Mouse (Mus musculus): ENCODE measurements around the gene Adarb2. TPM values are rescaled to one million over a fixed set of nuclear protein-coding genes. Genes with fewer than 3 reads are reported as not detected.

Adarb2 gene
- polyA plus RNA-seq, 1 experiment = not detected

GRCm38 (mm10) chr13:8248016-8248667, 45.5 kb downstream of the Adarb2 start:
- TF ChIP-seq POLR2A (IDR thresholded peaks at IDR 0.05; ENCODE audit: borderline replicate concordance, control insufficient read depth, low read depth, low read length) (no peak), CTCF (IDR thresholded peaks at IDR 0.05; ENCODE audit: control insufficient read depth, insufficient read depth, low read length) (no peak)
- H3K4me1 ChIP-seq (ENCODE audit: control insufficient read depth, insufficient read depth, low read length) = no peaks in the 10 kb centered on the region
- H3K27ac ChIP-seq (ENCODE audit: control insufficient read depth, insufficient read depth, low read depth, low read length, poor library complexity) = no peak overlapping the region
- H3K4me3 ChIP-seq (replicated peaks; ENCODE audit: control insufficient read depth, low read depth, low read length) = no peak overlapping the region
- 77% methylated on average over 5 of the region's 5 CpGs for WGBS

- Histone ChIP-seq H3K4me3 (replicated peaks; ENCODE audit: control insufficient read depth, low read depth, low read length) (no peak overlapping the region), H3K4me1 (ENCODE audit: control insufficient read depth, insufficient read depth, low read length) (no peaks in the 10 kb centered on the region), H3K27ac (ENCODE audit: control insufficient read depth, insufficient read depth, low read depth, low read length, poor library complexity) (no peak overlapping the region)
- TF ChIP-seq POLR2A (IDR thresholded peaks at IDR 0.05; ENCODE audit: borderline replicate concordance, control insufficient read depth, low read depth, low read length) (no peak), CTCF (IDR thresholded peaks at IDR 0.05; ENCODE audit: control insufficient read depth, insufficient read depth, low read length) (no peak)
- WGBS = 50% methylated on average over 4 of the region's 4 CpGs
These were observed 69.7 kb downstream of the Adarb2 start for GRCm38 (mm10) chr13:8272158-8272945.

- Histone ChIP-seq H3K4me1 (ENCODE audit: control insufficient read depth, insufficient read depth, low read length) (no peaks in the 10 kb centered on the region), H3K27ac (ENCODE audit: control insufficient read depth, insufficient read depth, low read depth, low read length, poor library complexity) (no peak overlapping the region), H3K4me3 (replicated peaks; ENCODE audit: control insufficient read depth, low read depth, low read length) (no peak overlapping the region)
- TF ChIP-seq POLR2A (IDR thresholded peaks at IDR 0.05; ENCODE audit: borderline replicate concordance, control insufficient read depth, low read depth, low read length) (no peak), CTCF (IDR thresholded peaks at IDR 0.05; ENCODE audit: control insufficient read depth, insufficient read depth, low read length) (no peak)
- 69% methylated on average over 2 of the region's 2 CpGs for WGBS
These were observed 80.5 kb downstream of the Adarb2 start for GRCm38 (mm10) chr13:8283116-8283515.

- no peaks in the 10 kb centered on the region for H3K4me1 ChIP-seq (ENCODE audit: control insufficient read depth, insufficient read depth, low read length)
- TF ChIP-seq POLR2A (IDR thresholded peaks at IDR 0.05; ENCODE audit: borderline replicate concordance, control insufficient read depth, low read depth, low read length) = no peak
- no peak for TF ChIP-seq CTCF (IDR thresholded peaks at IDR 0.05; ENCODE audit: control insufficient read depth, insufficient read depth, low read length)
- H3K27ac ChIP-seq (ENCODE audit: control insufficient read depth, insufficient read depth, low read depth, low read length, poor library complexity) = no peak overlapping the region
- no peak overlapping the region for H3K4me3 ChIP-seq (replicated peaks; ENCODE audit: control insufficient read depth, low read depth, low read length)
- WGBS = 61% methylated on average over 5 of the region's 5 CpGs
These were observed 113.9 kb downstream of the Adarb2 start for GRCm38 (mm10) chr13:8316347-8317141.

GRCm38 (mm10) chr13:8333589-8334455, 131.2 kb downstream of the Adarb2 start:
- TF ChIP-seq POLR2A (IDR thresholded peaks at IDR 0.05; ENCODE audit: borderline replicate concordance, control insufficient read depth, low read depth, low read length) (no peak), CTCF (IDR thresholded peaks at IDR 0.05; ENCODE audit: control insufficient read depth, insufficient read depth, low read length) (no peak)
- Histone ChIP-seq H3K4me1 (ENCODE audit: control insufficient read depth, insufficient read depth, low read length) (no peaks in the 10 kb centered on the region), H3K27ac (ENCODE audit: control insufficient read depth, insufficient read depth, low read depth, low read length, poor library complexity) (no peak overlapping the region), H3K4me3 (replicated peaks; ENCODE audit: control insufficient read depth, low read depth, low read length) (no peak overlapping the region)
- 60% methylated on average over 7 of the region's 7 CpGs for WGBS

GRCm38 (mm10) chr13:8334580-8334979, 131.9 kb downstream of the Adarb2 start:
- TF ChIP-seq POLR2A (IDR thresholded peaks at IDR 0.05; ENCODE audit: borderline replicate concordance, control insufficient read depth, low read depth, low read length) = no peak
- no peak for TF ChIP-seq CTCF (IDR thresholded peaks at IDR 0.05; ENCODE audit: control insufficient read depth, insufficient read depth, low read length)
- Histone ChIP-seq H3K4me1 (ENCODE audit: control insufficient read depth, insufficient read depth, low read length) (no peaks in the 10 kb centered on the region), H3K4me3 (replicated peaks; ENCODE audit: control insufficient read depth, low read depth, low read length) (no peak overlapping the region), H3K27ac (ENCODE audit: control insufficient read depth, insufficient read depth, low read depth, low read length, poor library complexity) (no peak overlapping the region)
- WGBS = 65% methylated on average over 4 of the region's 4 CpGs

GRCm38 (mm10) chr13:8341086-8341807, 138.6 kb downstream of the Adarb2 start:
- 74% methylated on average over 5 of the region's 5 CpGs for WGBS
- TF ChIP-seq POLR2A (IDR thresholded peaks at IDR 0.05; ENCODE audit: borderline replicate concordance, control insufficient read depth, low read depth, low read length) (no peak), CTCF (IDR thresholded peaks at IDR 0.05; ENCODE audit: control insufficient read depth, insufficient read depth, low read length) (no peak)
- H3K4me1 ChIP-seq (ENCODE audit: control insufficient read depth, insufficient read depth, low read length) = no peaks in the 10 kb centered on the region
- H3K27ac ChIP-seq (ENCODE audit: control insufficient read depth, insufficient read depth, low read depth, low read length, poor library complexity) = no peak overlapping the region
- H3K4me3 ChIP-seq (replicated peaks; ENCODE audit: control insufficient read depth, low read depth, low read length) = no peak overlapping the region
